Mouse (Mus musculus): Measurements from ENCODE around the gene Tmem203.

GRCm38 (mm10) chr2:25234050-25234449 lies 21.2 kb upstream of the Tmem203 start, which contains the start of gene Slc34a3:
- TF ChIP-seq CTCF (conservative IDR thresholded peaks at IDR 0.05 in 1 of 2, IDR thresholded peaks at IDR 0.05 in 1 of 2; ENCODE audit: low read depth in 2 of 2, low read length in 2 of 2) (no peak), MXI1 (IDR thresholded peaks at IDR 0.05; ENCODE audit: low read depth, low read length) (no peak), USF1 (IDR thresholded peaks at IDR 0.05; ENCODE audit: low read depth, low read length) (no peak), MAX (IDR thresholded peaks at IDR 0.05; ENCODE audit: low read length) (no peak), KAT2A (IDR thresholded peaks at IDR 0.05; ENCODE audit: insufficient replicate concordance, low read length) (no peak)
